Mouse (Mus musculus) kidney, postnatal 0 days (tissue): Measurements from ENCODE around the gene Fundc1. TPM values are rescaled to one million over a fixed set of nuclear protein-coding genes. Genes with fewer than 3 reads are reported as not detected.

Experiments
- ATAC-seq: fragments of 200-750 bp; cut with Nextera tagmentation; replicated peaks from 2 replicates; pipeline ENCODE4 v1.8.0; 2017; ENCODE audit warnings: low read depth, moderate number of reproducible peaks, moderate TSS enrichment, moderate library complexity; ENCODE audit not compliant: low FRiP score
- DNase-seq: peaks from one replicate; pipeline ENCODE4 v3.0.0-alpha.2; 2016; ENCODE audit warnings: low spot score
- H3K27ac ChIP-seq: fragments of 300-500 bp; sonication (generic); 2 replicates; pipeline ENCODE4 v1.5.1; 2014; ENCODE audit warnings: mild to moderate bottlenecking
- H3K27me3 ChIP-seq: fragments of 300-500 bp; sonication (generic); 2 replicates; pipeline ENCODE4 v1.6.1; 2014; ENCODE audit warnings: low read length, mixed read lengths; ENCODE audit not compliant: insufficient read depth
- H3K36me3 ChIP-seq: fragments of 300-500 bp; sonication (generic); 2 replicates; pipeline ENCODE4 v1.6.1; 2014; ENCODE audit warnings: low read length, mixed read lengths; ENCODE audit not compliant: insufficient read depth
- H3K4me1 ChIP-seq: fragments of 300-500 bp; sonication (generic); replicated peaks from 2 replicates; pipeline ENCODE4 v1.6.1; 2014; ENCODE audit warnings: antibody characterized with exemption, low read length, mixed read lengths; ENCODE audit not compliant: insufficient read depth
- H3K4me2 ChIP-seq: fragments of 300-500 bp; sonication (generic); 2 replicates; pipeline ENCODE4 v1.6.1; 2014; ENCODE audit warnings: mild to moderate bottlenecking, low read length, moderate library complexity, mixed read lengths
- H3K4me3 ChIP-seq: fragments of 300-500 bp; sonication (generic); replicated peaks from 2 replicates; pipeline ENCODE4 v1.5.1; 2014; ENCODE audit warnings: low read depth, low read length
- H3K9ac ChIP-seq: fragments of 300-500 bp; sonication (generic); 2 replicates; pipeline ENCODE4 v1.6.1; 2014; ENCODE audit warnings: low read depth, low read length
- H3K9me3 ChIP-seq: fragments of 300-500 bp; sonication (generic); replicated peaks from 2 replicates; pipeline ENCODE4 v1.6.1; 2016; ENCODE audit warnings: low read length, inconsistent platforms, mixed read lengths
- CTCF ChIP-seq: IDR thresholded peaks from 2 replicates; pipeline ENCODE4 v1.5.1; 2016; ENCODE audit warnings: antibody characterized with exemption, low read depth, mild to moderate bottlenecking, moderate library complexity
- WGBS: fragments of 180-500 bp; shearing (Covaris S2); extraction: QIAGEN DNeasy Blood & Tissue Kit; methylation state at CpG from one replicate; pipeline ENCODE4 v1.1.7; 2014; 5-methylcytosine and 5-hydroxymethylcytosine counted together
- polyA plus RNA-seq: library from polyadenylated mRNA; unstranded; fragments of >200 nt; fragmentation: Nextera tagmentation; extraction: Ambion mirVana; gene quantifications from 2 replicates; pipeline ENCODE4 v1.2.1, GENCODE M21; 2015

The Fundc1 gene
- polyA plus RNA-seq, 1 experiment from 2014 or later, result 68.5 TPM

DNA sequence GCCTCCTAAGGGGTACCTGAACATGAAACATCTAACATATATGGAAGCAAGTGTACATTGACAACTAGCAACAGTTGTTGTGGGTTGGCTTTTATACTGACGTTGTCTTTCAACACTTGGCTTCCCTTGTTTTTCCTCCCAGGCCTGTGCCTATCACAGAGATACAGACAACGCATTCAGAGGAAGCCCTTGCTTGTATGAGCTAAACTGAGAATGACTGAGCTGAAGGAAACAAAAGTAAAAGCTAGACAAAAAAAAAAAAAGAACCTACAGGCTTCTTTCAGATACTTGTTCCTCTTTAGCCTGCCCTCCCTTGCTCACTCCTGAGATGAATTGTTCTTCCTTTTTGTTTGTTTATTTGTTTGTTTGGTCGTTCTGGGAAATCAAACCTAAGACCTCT is 58.1 kb downstream of the Fundc1 start:
- TF ChIP-seq CTCF, result no peak
- no peak for DNase-seq
- no peak for ATAC-seq
- Histone ChIP-seq H3K4me1 (no peaks in the 10 kb centered on the region), H3K27me3 (no peaks in the 10 kb centered on the region), H3K36me3 (no peaks in the 10 kb centered on the region), H3K4me3 (no peak overlapping the region), H3K27ac (no peak overlapping the region), H3K9ac (no peak overlapping the region), H3K4me2 (no peak overlapping the region), H3K9me3 (no peaks in the 10 kb centered on the region)
- 51% methylated on average over 3 of the region's 3 CpGs for WGBS

GRCm38 (mm10) chrX:17512021-17512602 is 60.0 kb downstream of the Fundc1 start:
- 48% methylated on average over 3 of the region's 3 CpGs for WGBS

More at GRCm38 (mm10) chrX:17512021-17512602, 60.0 kb downstream of the Fundc1 start:
- no peak overlapping the region for H3K9ac ChIP-seq
- ATAC-seq (no peak), DNase-seq (no peak)
- H3K9me3 ChIP-seq, result no peaks in the 10 kb centered on the region
- H3K27ac ChIP-seq, result no peak overlapping the region
- no peaks in the 10 kb centered on the region for H3K27me3 ChIP-seq
- no peak overlapping the region for H3K4me2 ChIP-seq
- TF ChIP-seq CTCF, result no peak
- H3K4me1 ChIP-seq, result no peaks in the 10 kb centered on the region
- H3K4me3 ChIP-seq, result no peak overlapping the region
- H3K36me3 ChIP-seq, result no peaks in the 10 kb centered on the region
